Mouse (Mus musculus) testis, postnatal 10 days (tissue): Measurements from ENCODE around the gene Arhgap31.
A peak's percentile ranks its signal among the peaks of the same experiment; 100 is the strongest.

ENCODE experiments used
- DNase-seq: peaks from one replicate; pipeline ENCODE4 v3.0.0; 2021; ENCODE audit warnings: low spot score

The Arhgap31 gene

DNA sequence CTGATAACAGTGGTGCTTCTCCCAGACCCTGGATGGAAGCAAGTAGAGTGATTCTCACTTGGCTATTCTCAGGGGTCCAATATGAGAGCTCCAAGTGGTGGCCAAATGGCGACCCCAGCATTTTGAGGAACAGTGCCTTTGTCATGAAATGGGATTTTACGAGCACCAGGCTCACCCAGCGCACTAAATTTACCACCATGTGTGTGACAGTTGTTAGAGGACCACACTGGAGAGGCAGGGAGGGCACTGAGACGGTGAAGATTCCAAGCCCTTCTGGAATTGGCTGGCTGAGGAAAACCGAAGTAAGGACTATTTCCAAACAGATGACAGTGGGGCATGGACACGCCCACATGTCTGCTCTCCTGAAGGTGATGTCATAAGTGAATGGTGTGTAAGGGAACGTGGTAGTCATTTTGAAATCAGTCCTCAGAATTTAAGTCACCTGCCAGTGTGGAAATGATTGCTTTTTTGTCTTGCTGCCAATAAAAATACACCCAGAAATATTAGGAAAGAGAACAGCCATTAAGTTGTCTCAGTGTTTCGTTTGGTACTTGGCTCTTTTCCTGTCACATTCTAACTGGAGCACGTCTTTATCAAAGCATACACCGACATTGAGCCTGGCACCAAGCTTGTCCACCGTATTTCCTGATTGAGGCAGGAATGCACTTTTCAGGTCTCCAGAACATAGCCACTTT is 113.9 kb downstream of the Arhgap31 start:
- no peak for DNase-seq

DNA sequence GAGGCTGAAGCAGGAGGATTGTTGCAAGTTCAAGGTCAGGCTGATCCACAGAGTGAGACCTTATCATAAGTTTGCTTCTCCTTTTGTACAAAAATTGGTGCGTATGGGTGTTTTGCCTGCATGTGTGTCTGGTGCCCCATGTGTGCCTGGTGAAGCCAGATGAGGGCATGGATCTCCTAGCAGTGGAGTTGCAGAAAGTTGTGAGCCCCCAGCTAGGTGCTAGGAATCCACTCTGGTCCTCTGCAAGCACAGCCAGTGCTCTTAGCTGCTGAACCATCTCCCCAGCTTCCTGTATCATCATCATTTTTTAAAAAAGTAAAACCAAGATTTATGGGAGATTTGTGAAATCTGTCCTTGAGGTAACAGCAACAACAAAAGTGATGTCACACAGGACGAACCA is 116.4 kb downstream of the Arhgap31 start:
- DNase-seq: no peak

DNA sequence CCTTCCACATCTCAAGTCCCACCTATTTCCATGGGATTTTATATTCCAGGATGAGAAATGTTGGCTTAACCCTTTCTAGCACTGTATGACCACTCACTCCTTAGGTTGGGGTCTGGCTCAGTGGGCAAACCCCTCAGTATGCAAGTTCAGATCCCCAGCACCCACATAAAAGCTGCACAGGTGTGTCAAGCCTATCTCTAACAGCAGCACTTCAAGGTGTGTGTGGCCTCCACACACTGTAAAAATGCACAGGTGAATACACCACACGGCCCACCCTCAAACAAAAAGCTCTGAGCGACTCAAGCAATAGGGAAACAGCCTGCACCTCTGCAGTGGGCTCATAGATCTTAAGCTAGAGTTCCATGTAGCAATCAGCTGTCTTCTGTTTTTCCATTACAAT is 117.0 kb downstream of the Arhgap31 start:
- DNase-seq: no peak

DNA sequence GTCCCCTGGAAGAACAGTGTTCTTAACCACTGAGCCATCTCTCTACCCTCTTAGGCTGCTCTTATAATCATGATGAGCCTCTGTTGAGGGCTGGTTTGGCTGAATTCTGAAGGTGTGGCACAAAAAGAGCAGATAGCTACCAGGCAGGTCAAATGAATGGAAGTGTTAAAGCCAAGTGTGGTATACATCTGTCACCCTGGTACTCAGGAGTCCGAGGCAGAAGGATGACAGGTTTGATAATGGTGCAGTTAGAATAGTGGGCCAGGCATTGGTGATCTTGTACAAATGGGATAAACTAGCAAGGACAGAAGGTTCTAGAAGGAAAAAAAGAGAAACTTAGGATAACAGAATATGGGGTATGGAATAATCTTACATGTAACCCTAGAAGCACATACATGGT is 118.6 kb downstream of the Arhgap31 start:
- DNase-seq: no peak

DNA sequence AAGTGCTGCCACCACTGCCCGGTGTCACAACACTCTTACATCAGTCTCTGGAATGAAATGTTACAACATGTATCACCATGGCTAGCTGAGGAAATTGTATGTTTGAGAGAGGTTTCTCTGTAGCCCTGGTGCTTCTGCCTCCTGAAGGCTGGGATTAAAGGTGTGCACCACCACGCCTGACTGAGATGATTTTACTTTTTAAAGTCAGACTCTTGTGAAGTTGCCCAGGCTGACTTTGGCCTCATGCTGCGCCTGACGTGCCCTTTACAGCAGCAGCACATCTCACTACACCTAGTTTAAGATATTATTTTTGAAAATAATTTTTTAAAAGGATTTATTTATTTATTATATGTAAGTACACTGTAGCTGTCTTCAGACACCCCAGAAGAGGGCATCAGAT is 120.1 kb downstream of the Arhgap31 start:
- DNase-seq: no peak

- no peak for DNase-seq
Observed at GRCm38 (mm10) chr16:38592026-38592678, 120.9 kb downstream of the Arhgap31 start.

GRCm38 (mm10) chr16:38591506-38591905 is 121.6 kb downstream of the Arhgap31 start:
- no peak for DNase-seq

DNA sequence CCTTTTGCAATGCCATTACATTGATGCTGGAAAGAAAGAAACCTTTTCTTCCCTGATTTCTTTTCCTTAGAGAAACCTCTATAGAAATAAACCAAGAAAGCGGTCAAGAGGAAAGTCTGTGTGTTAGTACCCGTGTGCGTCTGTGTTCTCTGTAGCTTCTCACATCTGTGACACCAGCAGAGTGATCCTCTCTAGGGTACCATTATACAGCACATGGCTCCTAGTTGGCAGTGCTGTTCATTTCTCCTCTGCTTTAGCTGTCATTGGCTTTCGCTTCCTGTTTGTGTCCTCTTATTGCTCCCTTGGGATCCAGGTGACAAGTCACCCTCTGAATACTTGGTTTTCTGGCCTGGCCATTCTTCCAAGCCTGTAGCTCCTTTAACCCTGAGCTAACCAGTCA is 125.5 kb downstream of the Arhgap31 start:
- no peak for DNase-seq

DNA sequence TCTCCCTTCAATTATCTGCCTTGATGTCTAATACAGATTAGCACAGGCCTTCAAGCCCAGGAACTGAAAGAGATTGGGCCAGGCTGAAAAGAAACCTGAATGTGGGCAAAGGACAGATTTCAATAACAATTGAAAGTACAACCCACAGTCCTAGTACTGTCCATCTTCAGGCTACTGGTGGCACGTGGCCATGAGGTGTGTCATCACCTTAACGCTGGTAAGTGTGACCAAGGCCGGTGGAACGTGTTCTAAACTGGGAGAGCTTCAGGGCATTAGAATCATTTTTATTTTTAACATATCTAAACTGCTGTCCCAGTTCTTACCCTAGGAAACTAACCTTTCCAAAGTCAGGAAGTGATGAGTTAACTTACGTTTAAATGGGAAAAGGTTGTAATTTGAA is 125.9 kb downstream of the Arhgap31 start:
- DNase-seq: no peak

- DNase-seq: no peak
Observed at GRCm38 (mm10) chr16:38585186-38585585, 127.9 kb downstream of the Arhgap31 start.

GRCm38 (mm10) chr16:38584761-38585160 is 128.3 kb downstream of the Arhgap31 start:
- DNase-seq: no peak

- DNase-seq: no peak
Observed at GRCm38 (mm10) chr16:38571481-38571880, 141.6 kb downstream of the Arhgap31 start.

DNA sequence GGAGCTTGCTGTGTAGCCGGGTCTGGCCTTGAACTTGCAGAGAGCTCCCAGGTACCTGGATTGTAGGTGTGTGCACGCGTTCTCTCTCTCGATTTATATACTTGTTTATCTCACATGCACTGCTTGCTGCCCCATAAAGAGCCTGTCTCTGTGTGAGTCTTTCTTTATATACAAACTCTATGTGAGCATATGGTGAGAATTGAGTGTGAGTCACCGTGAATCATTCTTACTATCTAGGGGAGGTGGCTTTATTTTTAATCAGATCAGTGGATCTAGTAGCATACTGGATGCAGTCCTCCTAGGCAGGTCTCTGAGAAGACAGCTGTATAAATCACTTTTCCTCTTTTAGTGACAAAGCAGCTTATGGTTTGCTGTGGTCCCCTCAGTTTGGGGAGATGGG is 144.9 kb downstream of the Arhgap31 start:
- DNase-seq: no peak

DNA sequence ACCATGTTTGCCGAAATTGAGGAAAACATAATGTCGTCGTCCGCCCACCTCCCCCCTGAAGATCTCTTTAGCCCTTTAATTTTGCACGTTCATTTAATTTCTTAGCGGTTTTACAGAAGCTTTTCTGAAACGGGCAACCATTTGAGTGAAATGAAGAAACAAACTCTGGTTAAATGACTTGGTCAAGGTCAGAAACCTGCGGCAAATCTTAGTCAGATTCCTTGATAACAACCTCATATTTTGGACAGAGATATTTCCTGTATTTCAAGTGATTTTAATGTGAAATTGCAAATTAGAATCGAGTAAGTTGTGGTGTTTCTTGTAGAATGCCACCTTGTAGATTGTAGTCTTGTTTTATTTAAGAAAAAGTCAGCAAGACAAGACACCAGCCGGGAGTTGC is 149.6 kb downstream of the Arhgap31 start:
- no peak for DNase-seq

DNA sequence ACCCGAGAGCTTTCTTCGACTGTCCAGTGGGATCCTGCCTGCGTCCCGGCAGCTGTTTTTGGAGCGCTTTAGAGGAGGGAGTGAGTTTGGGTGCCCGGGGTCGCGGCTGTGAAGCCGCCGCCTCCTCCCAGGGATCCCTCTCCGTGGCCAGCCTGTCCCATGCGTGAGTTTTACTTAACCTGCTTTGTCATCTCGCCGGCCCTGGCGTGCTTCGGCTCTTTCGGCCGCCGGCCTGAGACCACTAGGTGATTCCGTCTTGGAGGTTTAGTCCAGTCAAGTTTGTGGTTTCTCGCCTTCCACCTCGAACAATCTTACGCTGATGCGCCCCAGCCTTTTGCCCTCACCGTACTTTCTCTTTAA is 150.1 kb downstream of the Arhgap31 start:
- no peak for DNase-seq

- DNase-seq: peak; percentile 97
Observed at GRCm38 (mm10) chr16:38562131-38562967, 150.7 kb downstream of the Arhgap31 start.

GRCm38 (mm10) chr16:38558221-38558748 is 154.8 kb downstream of the Arhgap31 start, which contains the start of gene Tmem39a:
Gene Tmem39a, plus strand, starts transcription at chr16:38558698.
- DNase-seq: no peak

DNA sequence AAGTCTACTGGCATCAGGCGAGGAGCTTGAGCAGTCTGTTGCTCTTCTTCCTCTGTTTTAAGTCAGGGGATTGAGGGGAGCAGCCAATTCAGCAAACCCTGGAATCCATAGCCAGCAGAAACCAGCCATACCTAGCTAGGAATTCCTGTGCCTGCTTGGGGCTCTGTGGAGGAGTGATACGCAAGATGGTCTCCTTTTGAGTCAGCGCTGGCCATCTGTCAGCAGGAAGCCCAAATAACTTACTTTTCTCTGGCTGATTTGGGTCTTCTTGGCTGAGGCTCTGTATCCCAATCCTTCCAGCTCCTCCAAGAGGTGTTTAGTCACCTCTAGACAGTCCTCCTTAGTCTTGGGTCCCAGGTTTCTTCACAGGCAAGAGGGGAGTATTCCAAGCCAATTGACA is 157.1 kb downstream of the Arhgap31 start:
- DNase-seq: no peak

GRCm38 (mm10) chr16:38549479-38550396 is 163.3 kb downstream of the Arhgap31 start, which contains the start of gene Poglut1:
Gene Poglut1, minus strand, starts transcription at chr16:38550258.
- peak; percentile 86 for DNase-seq
